Mouse (Mus musculus): ENCODE measurements around the gene Tmem220.
A peak's percentile ranks its signal among the peaks of the same experiment; 100 is the strongest.

The Tmem220 gene

GRCm38 (mm10) chr11:67024867-67025477, at the start of gene Tmem220:
Tmem220 (plus strand) TSS chr11:67025154.
- peak; percentile 97 for DNase-seq (ENCODE audit: low spot score)

- no peak for DNase-seq (ENCODE audit: low spot score)
Observed at GRCm38 (mm10) chr11:66975606-66976330, 49.2 kb upstream of the Tmem220 start.

GRCm38 (mm10) chr11:66981336-66982115, 43.4 kb upstream of the Tmem220 start:
- DNase-seq (ENCODE audit: low spot score) = no peak

- DNase-seq (ENCODE audit: low spot score) = peak; percentile 67
Observed at GRCm38 (mm10) chr11:66982794-66983193, 42.2 kb upstream of the Tmem220 start.

GRCm38 (mm10) chr11:66983422-66984164, 41.4 kb upstream of the Tmem220 start:
- DNase-seq (ENCODE audit: low spot score) = no peak

GRCm38 (mm10) chr11:66984165-66985135, 40.5 kb upstream of the Tmem220 start:
- peak; percentile 85 for DNase-seq (ENCODE audit: low spot score)

- no peak for DNase-seq (ENCODE audit: low spot score)
Observed at GRCm38 (mm10) chr11:66985136-66985702, 39.7 kb upstream of the Tmem220 start.

- no peak for DNase-seq (ENCODE audit: low spot score)
Observed at GRCm38 (mm10) chr11:66992150-66992549, 32.8 kb upstream of the Tmem220 start.

- DNase-seq (ENCODE audit: low spot score) = no peak
Observed at GRCm38 (mm10) chr11:66993674-66994073, 31.3 kb upstream of the Tmem220 start.

GRCm38 (mm10) chr11:66996446-66996845, 28.5 kb upstream of the Tmem220 start:
- no peak for DNase-seq (ENCODE audit: low spot score)

- peak; percentile 63 for DNase-seq (ENCODE audit: low spot score)
Observed at GRCm38 (mm10) chr11:66998467-66999403, 26.2 kb upstream of the Tmem220 start.

GRCm38 (mm10) chr11:67000671-67001070, 24.3 kb upstream of the Tmem220 start:
- DNase-seq (ENCODE audit: low spot score) = no peak

GRCm38 (mm10) chr11:67001717-67002116, 23.2 kb upstream of the Tmem220 start:
- DNase-seq (ENCODE audit: low spot score) = no peak

GRCm38 (mm10) chr11:67002911-67003310, 22.0 kb upstream of the Tmem220 start:
- no peak for DNase-seq (ENCODE audit: low spot score)

GRCm38 (mm10) chr11:67007961-67008360, 17.0 kb upstream of the Tmem220 start:
- no peak for DNase-seq (ENCODE audit: low spot score)

GRCm38 (mm10) chr11:67008528-67008927, 16.4 kb upstream of the Tmem220 start:
- DNase-seq (ENCODE audit: low spot score) = no peak

GRCm38 (mm10) chr11:67010430-67010829, 14.5 kb upstream of the Tmem220 start:
- DNase-seq (ENCODE audit: low spot score) = no peak

GRCm38 (mm10) chr11:67011635-67012034, 13.3 kb upstream of the Tmem220 start:
- DNase-seq (ENCODE audit: low spot score) = no peak

- DNase-seq (ENCODE audit: low spot score) = no peak
Observed at GRCm38 (mm10) chr11:67017801-67018591, 7.0 kb upstream of the Tmem220 start.

All from testis, postnatal 10 days (tissue).